Mouse (Mus musculus) limb, embryonic 12.5 days (tissue): ENCODE measurements around the gene Chst14. TPM values are rescaled to one million over a fixed set of nuclear protein-coding genes. Genes with fewer than 3 reads are reported as not detected.

Experiments
- ATAC-seq: fragments of 200-750 bp; cut with Nextera tagmentation; 2 replicates; pipeline ENCODE4 v1.8.0; 2017; ENCODE audit warnings: low read depth, moderate TSS enrichment; ENCODE audit not compliant: insufficient number of reproducible peaks, insufficient read depth, low FRiP score, low TSS enrichment
- H3K27ac ChIP-seq: fragments of 300-500 bp; sonication (generic); 2 replicates; pipeline ENCODE4 v1.5.1; 2016; ENCODE audit warnings: mild to moderate bottlenecking, moderate library complexity
- H3K27me3 ChIP-seq: fragments of 300-500 bp; sonication (generic); 2 replicates; pipeline ENCODE4 v1.6.1; 2016; ENCODE audit warnings: mild to moderate bottlenecking, moderate library complexity
- H3K36me3 ChIP-seq: fragments of 300-500 bp; sonication (generic); 2 replicates; pipeline ENCODE4 v1.6.1; 2016; ENCODE audit warnings: mild to moderate bottlenecking, moderate library complexity
- H3K4me1 ChIP-seq: fragments of 300-500 bp; sonication (generic); replicated peaks from 2 replicates; pipeline ENCODE4 v1.6.1; 2016
- H3K4me2 ChIP-seq: fragments of 300-500 bp; sonication (generic); 2 replicates; pipeline ENCODE4 v1.6.1; 2016; ENCODE audit warnings: mild to moderate bottlenecking, moderate library complexity
- H3K4me3 ChIP-seq: fragments of 300-500 bp; sonication (generic); replicated peaks from 2 replicates; pipeline ENCODE4 v1.5.1; 2016; ENCODE audit warnings: mild to moderate bottlenecking
- H3K9ac ChIP-seq: fragments of 300-500 bp; sonication (generic); replicated peaks from 2 replicates; pipeline ENCODE4 v1.6.1; 2016; ENCODE audit warnings: mild to moderate bottlenecking, moderate library complexity
- H3K9me3 ChIP-seq: fragments of 300-500 bp; sonication (generic); 2 replicates; pipeline ENCODE4 v1.6.1; 2016; ENCODE audit warnings: mild to moderate bottlenecking, moderate library complexity
- WGBS: fragments of 180-500 bp; shearing (Covaris S2); methylation state at CpG from one replicate; pipeline ENCODE4 v1.1.7; 2016; 5-methylcytosine and 5-hydroxymethylcytosine counted together
- polyA plus RNA-seq: library from polyadenylated mRNA; unstranded; fragments of >200 nt; fragmentation: Nextera tagmentation; extraction: Ambion mirVana; gene quantifications from 2 replicates; pipeline ENCODE4 v1.2.1, GENCODE M21; 2016

The Chst14 gene
- polyA plus RNA-seq, 1 experiment from 2014 or later: 42.9 TPM

- H3K27ac ChIP-seq: no peak overlapping the region
- H3K9me3 ChIP-seq: no peaks in the 10 kb centered on the region
- ATAC-seq: peak; percentile 77; the same call in 1 of the 2 replicates
- 2% methylated on average over 33 of the region's 33 CpGs for WGBS
- peaks cover 10% of the 10 kb centered on the region for H3K4me1 ChIP-seq
- peak overlapping the region; percentile 51; the same call in 1 of the 2 replicates for H3K9ac ChIP-seq
- peaks cover 55% of the 10 kb centered on the region for H3K27me3 ChIP-seq
- H3K4me3 ChIP-seq: peak overlapping the region; percentile 37
- peak overlapping the region; percentile 73 for H3K4me2 ChIP-seq
- H3K36me3 ChIP-seq: no peaks in the 10 kb centered on the region
Measured at GRCm38 (mm10) chr2:118972687-118973376, 46.5 kb downstream of the Chst14 start.

- 6% methylated on average over 15 of the region's 15 CpGs for WGBS
- H3K27me3 ChIP-seq: peaks cover 60% of the 10 kb centered on the region
- no peak overlapping the region for H3K27ac ChIP-seq
- ATAC-seq: no peak
- H3K36me3 ChIP-seq: no peaks in the 10 kb centered on the region
- H3K9me3 ChIP-seq: no peaks in the 10 kb centered on the region
- peak overlapping the region; percentile 64 for H3K4me3 ChIP-seq
- peaks cover 10% of the 10 kb centered on the region for H3K4me1 ChIP-seq
- H3K4me2 ChIP-seq: peak overlapping the region; percentile 86
- H3K9ac ChIP-seq: peak overlapping the region; percentile 74
Measured at GRCm38 (mm10) chr2:118975855-118976254, 49.6 kb downstream of the Chst14 start.

- 2% methylated on average over 57 of the region's 57 CpGs for WGBS
- Histone ChIP-seq H3K4me2 (peak overlapping the region; percentile 86), H3K4me3 (peak overlapping the region; percentile 64), H3K9ac (peak overlapping the region; percentile 74), H3K4me1 (peaks cover 10% of the 10 kb centered on the region), H3K9me3 (no peaks in the 10 kb centered on the region), H3K27me3 (peaks cover 60% of the 10 kb centered on the region), H3K27ac (no peak overlapping the region), H3K36me3 (no peaks in the 10 kb centered on the region)
- ATAC-seq: peak; percentile 53; the same call in 1 of the 2 replicates
Measured at GRCm38 (mm10) chr2:118976282-118976929, 50.1 kb downstream of the Chst14 start.

- Histone ChIP-seq H3K27ac (no peak overlapping the region), H3K4me2 (peak overlapping the region; percentile 86), H3K4me1 (peaks cover 10% of the 10 kb centered on the region), H3K9me3 (no peaks in the 10 kb centered on the region), H3K27me3 (peaks cover 57% of the 10 kb centered on the region), H3K9ac (peak overlapping the region; percentile 74), H3K36me3 (no peaks in the 10 kb centered on the region), H3K4me3 (peak overlapping the region; percentile 64)
- 14% methylated on average over 5 of the region's 5 CpGs for WGBS
- no peak for ATAC-seq
Measured at GRCm38 (mm10) chr2:118976941-118977340, 50.6 kb downstream of the Chst14 start.

- Histone ChIP-seq H3K9ac (no peak overlapping the region), H3K27ac (no peak overlapping the region), H3K4me1 (peaks cover 7% of the 10 kb centered on the region), H3K27me3 (peaks cover 55% of the 10 kb centered on the region), H3K9me3 (no peaks in the 10 kb centered on the region), H3K36me3 (no peaks in the 10 kb centered on the region), H3K4me2 (no peak overlapping the region), H3K4me3 (no peak overlapping the region)
- WGBS: 25% methylated on average over 6 of the region's 6 CpGs
- no peak for ATAC-seq
Measured at GRCm38 (mm10) chr2:118978064-118978463, 51.8 kb downstream of the Chst14 start.

Other genes with a start within 250 kb of the Chst14 start
- not detected in 2 replicates for gene Ankrd63, start 222.5 kb upstream of the Chst14 start, polyA plus RNA-seq
- gene Plcb2, start 198.1 kb upstream of the Chst14 start, polyA plus RNA-seq: 0.26 and 0.44 TPM in 2 replicates
- gene Inafm2, start 180.7 kb upstream of the Chst14 start, polyA plus RNA-seq: 20.6 and 21.3 TPM in 2 replicates
- 0.51 and 0.74 TPM in 2 replicates for gene Ccdc9b, start 163.8 kb upstream of the Chst14 start, polyA plus RNA-seq
- gene Phgr1, start 153.7 kb upstream of the Chst14 start, polyA plus RNA-seq: not detected in 2 replicates
- gene Disp2, start 146.8 kb upstream of the Chst14 start, polyA plus RNA-seq: 0.05 and 0.14 TPM in 2 replicates
- 141 and 150 TPM in 2 replicates for gene Knstrn, start 112.5 kb upstream of the Chst14 start, polyA plus RNA-seq
- gene Ivd, start 64.5 kb upstream of the Chst14 start, polyA plus RNA-seq: 90.9 and 97.7 TPM in 2 replicates
- gene Bahd1, start 26.1 kb upstream of the Chst14 start, polyA plus RNA-seq: 3.5 and 4.4 TPM in 2 replicates
- 20.0 and 21.8 TPM in 2 replicates for gene Ccdc32, start 102.9 kb downstream of the Chst14 start, polyA plus RNA-seq
- gene Rpusd2, start 108.3 kb downstream of the Chst14 start, polyA plus RNA-seq: 5.4 and 6.2 TPM in 2 replicates
- gene Knl1, start 120.6 kb downstream of the Chst14 start, polyA plus RNA-seq: 61.7 and 63.8 TPM in 2 replicates
- 63.9 and 64.0 TPM in 2 replicates for gene Rad51, start 186.3 kb downstream of the Chst14 start, polyA plus RNA-seq
- 45.6 and 47.1 TPM in 2 replicates for gene Rmdn3, start 230.5 kb downstream of the Chst14 start, polyA plus RNA-seq
- 5.0 and 6.7 TPM in 2 replicates for gene Gchfr, start 241.3 kb downstream of the Chst14 start, polyA plus RNA-seq
- 0.44 and 0.65 TPM in 2 replicates for gene Gm14137, start 248.0 kb downstream of the Chst14 start, polyA plus RNA-seq